Mouse (Mus musculus): ENCODE results near the gene Trcg1.
"Not testable (repeated sequence)": the region's sequence is repeated elsewhere in the genome, so short reads cannot be mapped to it uniquely, and the experiment has no call there.

The Trcg1 gene

DNA sequence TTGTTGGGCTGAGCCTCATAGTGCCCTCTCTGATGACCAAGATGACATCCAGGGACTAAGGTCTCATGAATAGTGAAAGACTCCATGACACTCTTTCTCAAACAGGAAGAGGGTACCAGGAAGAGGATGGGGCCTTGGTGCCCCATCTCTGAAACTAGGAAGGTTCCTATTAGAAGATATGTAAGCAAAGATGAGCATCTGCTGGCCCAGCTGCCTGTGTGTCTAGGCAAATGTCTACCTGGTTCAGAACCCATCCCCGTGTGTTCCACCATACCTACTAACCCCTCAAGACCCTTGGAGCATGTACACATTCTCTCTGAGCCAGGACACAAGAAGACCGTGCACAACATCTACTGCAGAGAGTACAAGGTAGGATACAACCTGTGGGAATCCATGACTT lies at the start of gene Trcg1:
Gene Trcg1, plus strand, starts transcription at position 301 of the 400 bp plus-strand sequence.
- no peak for ATAC-seq (ENCODE audit: insufficient number of reproducible peaks, low FRiP score, low TSS enrichment)

DNA sequence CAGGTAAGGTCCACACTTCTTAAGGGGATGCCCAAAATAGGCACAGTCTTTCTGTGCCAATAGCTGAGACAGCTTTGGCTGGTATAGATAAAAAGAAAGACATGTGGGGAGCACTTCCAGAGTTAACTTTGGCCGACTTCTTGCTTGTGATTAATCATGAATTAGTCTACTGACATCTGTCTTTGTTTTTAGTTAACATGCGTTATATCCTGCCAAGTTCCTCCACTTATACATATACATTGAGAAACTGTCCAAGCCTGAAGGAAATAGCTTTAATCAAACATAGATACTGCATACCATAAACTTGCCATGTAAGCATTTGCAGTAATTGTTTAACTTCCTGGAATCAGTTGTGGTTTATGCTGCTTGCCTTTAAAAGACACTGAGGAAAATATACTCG lies 39.6 kb upstream of the Trcg1 start:
- no peak for ATAC-seq (ENCODE audit: insufficient number of reproducible peaks, low FRiP score, low TSS enrichment)

DNA sequence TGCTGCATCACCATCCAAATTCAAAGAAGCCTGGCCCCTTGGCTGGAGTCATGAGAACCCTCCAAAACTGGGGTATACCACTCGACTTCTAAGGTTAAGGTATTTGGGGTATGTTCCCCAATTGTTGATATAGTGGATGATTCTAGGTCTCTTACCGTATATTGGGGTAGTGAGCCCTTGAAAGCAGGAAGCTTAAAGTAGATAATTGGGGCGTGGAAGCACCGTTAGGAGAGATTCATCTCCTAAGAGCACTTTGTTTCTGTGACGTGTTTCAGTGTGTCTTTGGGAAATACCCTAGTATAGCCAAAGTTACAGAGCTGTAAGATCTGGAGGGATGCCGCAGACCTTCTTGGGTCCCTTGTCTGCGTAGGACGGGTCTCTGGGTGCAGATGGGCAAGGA lies 38.9 kb upstream of the Trcg1 start:
- ATAC-seq (ENCODE audit: insufficient number of reproducible peaks, low FRiP score, low TSS enrichment): no peak

DNA sequence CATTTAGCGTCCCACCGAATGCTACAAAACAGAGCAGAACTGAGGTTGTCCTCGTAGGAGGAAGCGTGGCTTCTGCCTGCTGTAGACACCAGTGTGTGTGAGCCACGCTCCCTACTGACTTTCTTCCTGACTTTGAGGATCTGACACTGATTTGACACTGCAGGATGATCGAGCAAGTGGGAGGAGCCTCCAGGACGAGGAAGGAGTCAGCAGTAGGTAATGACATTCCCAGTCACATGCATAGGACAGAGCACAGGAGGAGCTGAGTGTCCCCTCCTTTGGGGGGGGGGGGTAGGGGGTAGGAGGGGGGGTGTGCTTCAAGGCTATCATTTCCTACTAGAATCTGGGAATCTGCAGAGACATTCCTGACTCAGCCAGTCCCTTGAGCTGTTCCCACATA lies 33.4 kb upstream of the Trcg1 start:
- no peak for ATAC-seq (ENCODE audit: insufficient number of reproducible peaks, low FRiP score, low TSS enrichment)

DNA sequence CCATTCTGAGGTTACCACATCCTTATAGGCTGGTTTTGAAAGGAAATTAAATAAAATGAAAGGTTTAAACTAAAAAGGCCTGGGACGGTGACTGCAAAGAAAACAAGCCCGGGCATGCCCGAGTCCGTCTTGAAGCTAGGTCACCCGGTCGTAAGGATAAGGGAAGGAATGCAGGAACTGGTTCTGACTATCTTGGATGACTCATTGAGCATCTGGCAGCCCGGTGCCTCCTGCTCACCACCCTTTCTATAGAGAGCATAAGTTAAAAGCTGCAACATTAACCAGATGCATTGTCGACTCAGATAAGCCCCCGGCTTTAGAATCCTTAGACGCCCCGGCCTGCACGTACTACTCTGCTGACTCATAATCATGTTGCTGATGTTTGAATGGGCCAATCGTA lies 32.8 kb upstream of the Trcg1 start:
- ATAC-seq (ENCODE audit: insufficient number of reproducible peaks, low FRiP score, low TSS enrichment): not testable (repeated sequence)

DNA sequence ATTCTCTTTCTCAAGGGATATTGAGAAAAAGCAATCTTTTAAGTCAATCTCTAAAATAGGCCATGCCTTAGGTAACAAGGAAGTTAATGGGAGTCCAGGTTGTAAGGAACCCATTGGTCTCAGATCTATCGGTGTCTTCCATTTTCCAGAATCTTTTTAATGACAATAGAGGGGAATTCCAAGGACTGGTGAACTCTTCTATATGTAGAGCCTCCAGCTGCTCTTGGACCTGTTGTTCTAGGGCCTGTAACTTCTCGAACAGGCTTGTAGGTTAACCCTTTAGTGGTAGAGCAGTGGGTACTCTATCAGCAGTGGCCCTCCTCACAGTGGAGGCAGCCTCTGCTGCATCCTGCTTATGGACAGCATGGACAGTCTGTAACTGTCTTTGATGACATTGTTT lies 29.5 kb upstream of the Trcg1 start:
- no peak for ATAC-seq (ENCODE audit: insufficient number of reproducible peaks, low FRiP score, low TSS enrichment)

DNA sequence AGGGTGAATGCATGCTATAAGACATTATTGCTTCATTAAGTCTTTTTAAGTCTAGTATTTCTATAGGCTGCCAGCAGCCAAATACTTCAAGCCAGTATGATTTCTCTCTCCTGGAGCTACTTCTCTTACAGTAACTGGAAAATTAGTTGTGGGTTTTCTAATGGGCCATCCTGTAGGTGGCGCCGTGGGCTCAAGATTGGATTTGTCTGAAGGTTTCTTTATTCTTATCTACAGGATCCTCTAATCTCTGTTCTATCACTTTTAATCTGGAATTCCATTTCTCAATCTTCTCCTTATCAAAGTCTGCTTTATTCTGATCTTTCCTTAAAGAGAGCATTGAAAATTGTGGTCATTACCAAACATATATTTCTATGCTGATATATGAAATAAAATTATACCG lies 27.0 kb upstream of the Trcg1 start:
- ATAC-seq (ENCODE audit: insufficient number of reproducible peaks, low FRiP score, low TSS enrichment): no peak

DNA sequence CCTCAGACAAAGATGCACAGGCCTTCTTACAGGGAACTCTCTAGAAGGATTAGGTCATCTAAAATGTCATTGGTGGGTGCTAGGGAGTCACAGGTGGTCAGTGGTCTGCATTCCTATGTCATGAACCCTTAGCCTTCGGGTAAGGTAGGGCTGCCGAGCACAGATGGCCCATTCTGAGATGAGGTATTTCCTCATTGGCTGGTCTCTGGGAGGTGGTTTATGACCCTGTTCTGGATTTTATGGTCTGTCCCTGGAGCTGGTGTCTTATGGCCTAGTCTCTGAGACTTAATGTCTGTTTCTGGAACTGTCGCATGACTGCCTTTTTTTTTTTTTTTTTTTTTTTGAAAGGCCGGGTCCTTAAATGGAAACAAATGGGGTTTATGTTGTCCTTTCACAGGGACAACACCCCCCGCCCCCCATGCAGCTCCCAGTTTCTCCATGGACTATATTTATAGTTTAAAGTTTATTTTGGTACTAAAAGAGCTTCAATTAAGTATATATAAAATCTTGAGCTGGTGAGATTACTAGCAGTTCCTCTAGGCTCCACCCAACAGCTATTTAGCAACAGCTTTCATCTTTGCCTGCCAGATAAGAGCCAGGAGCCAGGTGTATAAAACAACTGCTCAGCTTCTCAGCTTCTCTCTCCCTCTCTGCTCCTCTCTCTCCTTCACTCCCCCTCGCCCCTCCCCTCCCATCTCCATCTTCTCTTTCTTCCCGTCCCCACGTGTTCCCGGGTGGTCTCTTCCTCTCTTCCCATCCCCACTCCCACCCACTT lies 23.7 kb upstream of the Trcg1 start:
- no peak for ATAC-seq (ENCODE audit: insufficient number of reproducible peaks, low FRiP score, low TSS enrichment)

DNA sequence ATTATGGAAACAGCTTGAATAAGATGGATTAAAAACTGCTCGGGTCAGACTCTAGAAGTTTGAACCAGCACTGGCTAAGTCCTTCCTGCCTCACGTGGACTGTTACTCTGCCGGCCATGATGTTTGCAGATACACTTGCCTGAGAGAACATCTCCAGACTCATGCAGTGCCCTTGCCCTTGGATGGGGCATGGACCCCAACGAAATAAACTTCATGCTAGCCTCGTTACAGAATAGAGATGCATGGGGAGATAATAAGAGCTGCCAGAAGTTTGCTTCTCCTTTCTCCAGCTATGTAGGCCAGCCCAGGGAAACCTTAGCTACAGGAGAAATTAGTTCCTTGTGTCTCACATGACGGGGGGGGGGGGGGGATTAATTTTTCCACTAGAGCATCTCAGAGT lies 21.9 kb upstream of the Trcg1 start:
- ATAC-seq (ENCODE audit: insufficient number of reproducible peaks, low FRiP score, low TSS enrichment): no peak

DNA sequence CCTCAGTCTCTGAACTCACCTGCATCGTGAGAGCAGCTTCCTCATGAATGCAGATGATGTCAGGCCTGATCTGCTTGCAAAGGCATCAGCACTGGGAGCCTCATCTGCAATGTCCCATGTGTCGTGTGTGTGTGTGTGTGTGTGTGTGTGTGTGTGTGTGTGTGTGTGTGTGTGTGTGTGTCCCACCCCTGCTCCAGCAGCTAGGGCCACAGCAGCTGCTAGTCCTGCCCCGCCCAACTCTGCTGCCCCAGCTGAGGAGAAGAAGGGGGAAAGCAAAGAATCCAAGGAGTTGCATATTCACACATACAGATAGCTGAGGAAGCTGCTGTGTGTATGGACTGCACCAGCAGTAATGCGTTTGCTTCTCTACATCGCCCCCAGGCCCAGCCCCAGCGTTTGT lies 19.1 kb upstream of the Trcg1 start:
- ATAC-seq (ENCODE audit: insufficient number of reproducible peaks, low FRiP score, low TSS enrichment): no peak

DNA sequence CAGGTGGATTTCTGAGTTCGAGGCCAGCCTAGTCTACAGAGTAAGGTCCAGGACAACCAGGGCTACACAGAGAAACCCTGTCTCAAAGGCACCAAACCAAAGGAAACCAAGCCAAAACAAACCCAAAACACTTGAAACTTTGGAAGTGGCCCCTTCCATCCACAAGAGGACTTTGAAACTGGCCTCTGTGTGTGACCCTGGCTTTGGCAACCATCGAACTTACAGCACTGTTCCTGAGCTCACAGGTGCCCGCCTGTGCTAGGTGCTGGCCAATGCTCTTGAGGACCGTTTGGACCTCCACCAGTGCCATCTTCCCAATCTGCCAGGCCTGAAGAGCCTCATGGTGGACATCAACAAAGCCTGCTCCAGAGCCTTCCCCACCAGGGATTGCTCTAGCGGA lies 17.6 kb upstream of the Trcg1 start:
- no peak for ATAC-seq (ENCODE audit: insufficient number of reproducible peaks, low FRiP score, low TSS enrichment)

DNA sequence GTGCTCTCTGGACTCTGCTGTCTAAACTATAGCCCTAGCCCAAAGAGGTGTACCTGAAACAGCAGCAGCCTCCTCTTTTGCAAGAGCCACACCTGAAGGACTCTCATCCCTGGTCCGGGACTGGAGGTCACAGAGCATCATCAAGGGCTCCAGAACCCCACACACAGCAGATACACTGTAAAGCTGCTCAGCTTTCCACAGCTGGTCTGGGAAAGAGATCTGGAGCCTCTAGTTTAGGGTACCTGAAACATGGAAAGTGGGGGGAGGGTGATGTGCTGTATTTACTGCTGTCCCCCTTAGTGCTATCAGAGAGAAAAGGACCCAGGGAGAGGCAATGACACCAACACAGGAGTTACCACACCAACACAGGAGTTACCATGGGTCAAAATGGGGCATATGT lies 16.8 kb upstream of the Trcg1 start:
- ATAC-seq (ENCODE audit: insufficient number of reproducible peaks, low FRiP score, low TSS enrichment): no peak

DNA sequence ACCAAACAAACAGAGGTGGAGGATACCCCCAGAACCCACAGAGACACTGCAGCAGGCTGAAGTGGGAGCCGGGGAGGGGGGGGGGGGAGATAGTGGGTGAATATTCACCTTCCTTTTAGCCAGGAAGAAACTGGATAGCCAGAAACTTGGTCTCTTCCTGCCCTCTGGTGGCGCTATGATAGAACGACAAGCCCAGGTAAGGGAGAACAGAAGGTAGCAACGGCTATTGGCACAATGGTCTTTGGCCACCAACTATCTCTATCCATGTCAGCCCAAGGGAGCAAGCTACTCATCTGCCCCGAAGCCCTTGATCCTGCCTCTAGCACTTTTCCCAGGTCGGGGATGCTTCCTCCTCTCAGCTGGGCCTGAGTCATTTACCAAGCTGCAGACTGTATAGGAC lies 16.0 kb upstream of the Trcg1 start:
- ATAC-seq (ENCODE audit: insufficient number of reproducible peaks, low FRiP score, low TSS enrichment): no peak; the same call in 1 of the 2 replicates

DNA sequence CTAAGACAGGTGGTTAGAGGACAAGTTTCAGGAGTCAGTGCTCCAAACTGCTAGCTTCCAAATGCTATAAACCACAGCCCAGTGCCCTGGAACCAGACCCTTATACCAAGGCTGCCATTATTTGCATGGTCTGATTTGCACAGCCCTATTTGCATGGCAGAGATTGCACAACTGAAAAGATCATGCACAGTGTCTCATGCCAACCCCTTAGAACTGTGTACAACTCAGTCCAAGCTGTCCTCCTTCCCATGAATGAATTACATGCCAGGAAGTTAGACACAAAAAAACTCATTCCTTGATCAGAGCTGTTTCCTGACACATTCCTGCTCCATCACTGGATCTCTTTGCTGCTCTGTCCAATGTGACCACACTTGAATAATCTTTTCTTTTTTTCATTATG lies 13.0 kb upstream of the Trcg1 start:
- no peak for ATAC-seq (ENCODE audit: insufficient number of reproducible peaks, low FRiP score, low TSS enrichment)

DNA sequence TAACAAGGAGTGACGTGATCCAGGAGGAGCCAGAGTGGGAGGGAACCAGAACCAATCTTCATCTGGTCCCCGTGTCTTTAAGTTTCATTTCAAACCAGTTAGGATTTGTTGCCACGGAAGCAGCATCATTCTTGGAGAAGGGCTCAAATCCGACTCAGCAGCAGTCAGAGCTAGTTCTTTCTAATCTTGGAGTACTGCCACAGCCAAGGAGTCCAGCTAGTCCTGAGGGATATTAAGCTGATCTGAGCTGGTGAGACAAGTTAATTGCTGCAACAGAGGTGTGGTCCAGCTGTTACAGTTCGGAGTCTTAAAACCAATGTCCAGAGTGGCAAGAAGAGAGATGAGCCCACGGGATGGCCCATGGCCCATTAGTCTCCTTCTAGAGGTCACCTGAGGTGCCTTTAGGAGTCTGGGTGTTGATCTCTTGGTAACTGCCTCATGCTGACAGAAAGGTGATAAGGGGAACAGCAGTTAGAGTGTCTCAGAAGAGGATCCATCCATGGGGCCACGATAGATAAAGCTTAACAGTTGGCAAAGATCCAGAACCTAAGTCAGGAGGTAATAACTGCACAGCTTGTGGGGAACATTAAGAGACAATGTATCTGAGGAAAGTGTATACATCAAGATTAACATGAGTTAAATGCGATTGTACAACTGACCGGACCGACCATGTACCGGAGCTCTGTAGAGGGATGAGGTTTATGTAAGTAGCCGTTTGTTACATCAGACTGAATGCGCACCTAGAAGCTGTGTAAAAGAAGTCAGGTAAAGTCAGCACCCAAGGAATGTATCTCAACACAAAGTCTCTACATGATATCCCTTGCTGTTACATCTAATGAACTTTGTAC lies 10.4 kb upstream of the Trcg1 start:
- no peak for ATAC-seq (ENCODE audit: insufficient number of reproducible peaks, low FRiP score, low TSS enrichment)

DNA sequence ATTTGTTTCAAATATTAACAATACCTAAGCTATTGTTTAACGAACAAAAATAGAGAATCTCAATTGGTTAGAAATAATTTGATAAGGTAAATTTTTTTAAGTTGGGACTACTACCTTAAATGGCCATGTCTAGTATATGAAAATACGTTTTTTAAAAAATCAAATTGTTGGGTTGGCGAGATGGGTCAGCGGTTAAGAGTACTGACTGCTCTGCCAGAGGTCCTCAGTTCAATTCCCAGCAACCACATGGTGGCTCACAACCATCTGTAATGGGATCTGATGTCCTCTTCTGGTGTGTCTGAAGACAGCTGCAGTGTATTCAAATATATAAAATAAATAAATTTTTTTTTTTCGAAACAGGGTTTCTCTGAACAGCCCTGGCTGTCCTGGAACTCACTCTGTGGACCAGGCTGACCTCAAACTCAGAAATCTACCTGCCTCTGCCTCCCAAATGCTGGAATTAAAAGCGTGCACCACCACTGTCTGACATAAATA lies 9.7 kb upstream of the Trcg1 start:
- ATAC-seq (ENCODE audit: insufficient number of reproducible peaks, low FRiP score, low TSS enrichment): not testable (repeated sequence)

DNA sequence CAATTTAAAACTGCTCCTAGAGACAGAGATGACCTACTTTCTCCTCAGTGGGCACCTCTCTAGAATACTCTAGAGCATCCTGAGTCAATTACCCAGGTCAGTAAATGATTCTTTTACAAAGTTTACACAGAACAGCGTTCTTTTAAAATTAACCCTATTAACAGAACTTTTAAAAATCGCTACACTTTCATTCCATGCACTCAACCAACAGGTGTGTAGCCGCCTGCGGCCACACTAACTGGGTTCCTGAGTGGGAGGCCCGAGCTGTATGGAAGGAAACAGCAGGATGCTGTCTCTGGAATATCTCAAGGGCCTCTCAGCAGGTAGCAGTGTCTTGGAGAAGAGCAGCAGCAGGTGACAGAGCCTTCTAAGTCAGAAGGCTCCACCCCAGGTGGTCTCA lies 9.2 kb upstream of the Trcg1 start:
- no peak for ATAC-seq (ENCODE audit: insufficient number of reproducible peaks, low FRiP score, low TSS enrichment)

DNA sequence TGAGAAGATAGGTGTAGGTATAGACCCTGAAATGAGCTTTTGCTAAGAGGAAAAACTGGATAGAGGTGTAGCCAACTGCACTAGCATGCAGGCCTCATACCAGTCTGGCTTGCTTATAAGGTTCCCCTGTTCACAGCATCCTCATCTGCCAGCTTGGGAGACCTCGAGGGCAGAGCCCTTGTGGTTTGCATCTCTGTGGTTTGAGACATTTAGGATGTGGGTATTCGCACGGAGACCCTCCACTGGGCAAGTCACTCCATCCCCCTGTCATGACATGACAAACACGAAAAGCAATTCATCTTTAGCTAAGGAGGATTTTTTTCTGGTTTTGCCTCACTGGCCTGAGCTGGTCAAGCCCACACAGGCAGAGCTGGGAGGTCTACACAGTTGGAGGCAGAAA lies 8.2 kb upstream of the Trcg1 start:
- no peak for ATAC-seq (ENCODE audit: insufficient number of reproducible peaks, low FRiP score, low TSS enrichment)

DNA sequence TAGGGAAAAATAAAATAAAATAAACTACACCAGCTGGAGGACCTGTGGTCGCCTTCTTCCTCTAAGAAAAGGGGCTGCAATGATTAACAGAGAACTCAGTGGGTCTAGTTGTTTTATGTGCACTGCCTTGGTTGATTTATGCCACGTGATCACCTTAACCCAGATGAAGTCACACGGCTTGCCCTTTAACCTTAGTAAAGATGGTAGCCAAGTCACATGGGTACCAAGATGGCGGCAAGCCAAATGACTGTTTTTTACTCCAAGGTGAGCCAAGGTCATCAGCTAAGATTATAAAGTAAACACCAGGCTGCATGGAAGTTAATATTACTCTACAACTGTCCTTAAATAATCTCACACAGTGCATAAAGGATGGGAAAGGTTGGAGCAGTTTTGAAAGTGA lies 6.6 kb upstream of the Trcg1 start:
- ATAC-seq (ENCODE audit: insufficient number of reproducible peaks, low FRiP score, low TSS enrichment): no peak

DNA sequence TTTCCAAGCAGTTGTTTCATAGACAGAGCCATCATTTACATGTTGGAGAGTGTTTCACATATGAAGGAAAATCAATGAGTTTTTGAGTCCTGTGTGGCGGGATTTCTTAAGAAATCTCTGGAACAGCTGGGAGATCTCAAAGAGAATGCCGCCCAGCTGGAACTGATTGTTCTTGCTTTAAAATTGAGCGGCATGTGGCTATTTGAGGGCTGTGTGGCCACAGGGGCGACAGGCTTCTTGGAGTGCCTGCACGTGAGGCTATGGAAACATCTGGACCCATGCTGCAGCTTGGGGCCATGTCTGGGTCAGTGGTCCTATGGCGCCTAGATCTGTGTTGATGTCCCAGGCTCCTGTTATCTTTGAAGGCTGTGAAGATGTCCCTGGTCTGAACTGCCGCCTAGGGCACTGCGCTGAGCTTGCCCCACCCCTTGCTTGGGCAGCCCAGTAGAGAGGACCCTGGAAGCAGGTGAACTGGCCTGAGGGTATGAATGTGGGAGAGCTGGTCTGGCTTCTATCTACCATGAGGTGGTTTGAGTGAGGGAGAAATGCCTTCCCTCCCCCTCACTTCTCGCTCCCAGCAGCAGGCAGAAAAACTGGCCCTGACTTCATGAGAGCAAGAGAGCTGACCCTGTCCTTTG lies 6.1 kb upstream of the Trcg1 start:
- ATAC-seq (ENCODE audit: insufficient number of reproducible peaks, low FRiP score, low TSS enrichment): no peak; the same call in 1 of the 2 replicates
